Mouse (Mus musculus) bone marrow, adult 2 months (tissue): ENCODE results near the gene Ccdc186. TPM values are rescaled to one million over a fixed set of nuclear protein-coding genes. Genes with fewer than 3 reads are reported as not detected.
A peak's percentile ranks its signal among the peaks of the same experiment; 100 is the strongest.

ENCODE experiments used
- H3K27ac ChIP-seq: fragments of 200-500 bp; 2 replicates; pipeline ENCODE4 v1.5.1; 2012; ENCODE audit warnings: low read depth, mild to moderate bottlenecking, control low read depth, inconsistent platforms, low read length; ENCODE audit not compliant: control insufficient read depth, poor library complexity, insufficient read depth
- H3K4me1 ChIP-seq: fragments of 200-500 bp; 2 replicates; pipeline ENCODE4 v1.6.1; 2011; ENCODE audit warnings: low read length; ENCODE audit not compliant: control insufficient read depth, insufficient read depth
- H3K4me3 ChIP-seq: fragments of 200-500 bp; replicated peaks from 2 replicates; pipeline ENCODE3; 2011; ENCODE audit warnings: mild to moderate bottlenecking, low read depth, low read length, control low read depth; ENCODE audit not compliant: control insufficient read depth
- CTCF ChIP-seq: fragments of 200-500 bp; IDR thresholded peaks from 2 replicates; pipeline ENCODE4 v1.5.1; 2011; ENCODE audit warnings: low read length, control low read depth; ENCODE audit not compliant: control insufficient read depth, insufficient read depth
- POLR2A ChIP-seq: fragments of 200-500 bp; IDR thresholded peaks from 2 replicates; pipeline ENCODE4 v1.6.1; 2011; ENCODE audit warnings: low read depth, mild to moderate bottlenecking, control low read depth, low read length, borderline replicate concordance; ENCODE audit not compliant: control insufficient read depth
- WGBS: fragments of 180-500 bp; shearing (Covaris S2); methylation state at CpG from one replicate; pipeline ENCODE4 v1.1.7; 2018; 5-methylcytosine and 5-hydroxymethylcytosine counted together
- polyA plus RNA-seq: library from polyadenylated mRNA; stranded (reverse); fragments of >200 nt; gene quantifications from 2 replicates; pipeline ENCODE4 v1.2.4, GENCODE M21; 2011; ENCODE audit warnings: low replicate concordance; ENCODE audit not compliant: missing spikeins, insufficient read depth, insufficient read length

The Ccdc186 gene
- polyA plus RNA-seq, 1 experiment, result 11.6 TPM

GRCm38 (mm10) chr19:56808771-56809170 lies 13.2 kb downstream of the Ccdc186 start:
- Histone ChIP-seq H3K4me3 (no peak overlapping the region), H3K4me1 (no peaks in the 10 kb centered on the region), H3K27ac (no peak overlapping the region)
- TF ChIP-seq POLR2A (no peak), CTCF (peak; percentile 8; the same call in 1 of the 2 replicates)
- 80% methylated on average over 5 of the region's 5 CpGs for WGBS

- H3K4me3 ChIP-seq, result no peak overlapping the region
- 87% methylated on average over 5 of the region's 5 CpGs for WGBS
- TF ChIP-seq CTCF (no peak), POLR2A (no peak)
- H3K4me1 ChIP-seq, result no peaks in the 10 kb centered on the region
- H3K27ac ChIP-seq, result no peak overlapping the region
These were observed 14.9 kb downstream of the Ccdc186 start for GRCm38 (mm10) chr19:56807122-56807521.

- 81% methylated on average over 2 of the region's 2 CpGs for WGBS
- TF ChIP-seq CTCF, result peak; percentile 29; the same call in 1 of the 2 replicates
- TF ChIP-seq POLR2A, result no peak
- Histone ChIP-seq H3K4me1 (no peaks in the 10 kb centered on the region; the same call in 1 of the 2 replicates), H3K4me3 (no peak overlapping the region), H3K27ac (no peak overlapping the region)
These were observed 16.6 kb downstream of the Ccdc186 start for GRCm38 (mm10) chr19:56805366-56805765.

GRCm38 (mm10) chr19:56802352-56802746 lies 19.6 kb downstream of the Ccdc186 start:
- 75% methylated on average over 3 of the region's 3 CpGs for whole genome bisulfite sequencing
- TF ChIP-seq CTCF, result no peak
- TF ChIP-seq POLR2A, result no peak
- Histone ChIP-seq H3K27ac (no peak overlapping the region), H3K4me1 (no peaks in the 10 kb centered on the region; the same call in 1 of the 2 replicates), H3K4me3 (no peak overlapping the region)

GRCm38 (mm10) chr19:56801656-56802351 lies 20.2 kb downstream of the Ccdc186 start:
- no peak overlapping the region for H3K4me3 ChIP-seq
- TF ChIP-seq POLR2A (no peak), CTCF (no peak)
- H3K27ac ChIP-seq, result no peak overlapping the region
- H3K4me1 ChIP-seq, result no peaks in the 10 kb centered on the region; the same call in 1 of the 2 replicates
- 69% methylated on average over 10 of the region's 10 CpGs for WGBS

- WGBS, result 48% methylated on average over 7 of the region's 7 CpGs
- H3K27ac ChIP-seq, result no peak overlapping the region
- H3K4me3 ChIP-seq, result no peak overlapping the region
- no peak for TF ChIP-seq POLR2A
- no peak for TF ChIP-seq CTCF
- H3K4me1 ChIP-seq, result no peaks in the 10 kb centered on the region; the same call in 1 of the 2 replicates
These were observed 20.9 kb downstream of the Ccdc186 start for GRCm38 (mm10) chr19:56800930-56801655.

- H3K27ac ChIP-seq, result no peak overlapping the region
- 56% methylated on average over 8 of the region's 8 CpGs for WGBS
- TF ChIP-seq CTCF, result no peak
- no peak for TF ChIP-seq POLR2A
These were observed 21.8 kb downstream of the Ccdc186 start for GRCm38 (mm10) chr19:56800226-56800625.

GRCm38 (mm10) chr19:56797376-56797775 lies 24.6 kb downstream of the Ccdc186 start:
- H3K27ac ChIP-seq, result no peak overlapping the region
- WGBS, result 39% methylated on average over 11 of the region's 11 CpGs
- no peak overlapping the region for H3K4me3 ChIP-seq
- TF ChIP-seq CTCF, result no peak
- TF ChIP-seq POLR2A, result no peak
- no peaks in the 10 kb centered on the region; the same call in 1 of the 2 replicates for H3K4me1 ChIP-seq

More at GRCm38 (mm10) chr19:56800226-56800625, 21.8 kb downstream of the Ccdc186 start:
- Histone ChIP-seq H3K4me3 (no peak overlapping the region), H3K4me1 (no peaks in the 10 kb centered on the region; the same call in 1 of the 2 replicates)
